Mouse (Mus musculus) hindbrain, embryonic 11.5 days (tissue): ENCODE measurements at regions not wholly inside any gene's neighbourhood (a gene's known extent, or its start where the extent isn't known, plus 50 kb on each side); places are given as distances from the start of the nearest gene placed in this dataset.

Experiments used
- ATAC-seq: fragments of 200-750 bp; cut with Nextera tagmentation; 2 replicates; pipeline ENCODE4 v1.8.0; 2017; ENCODE audit warnings: mild to moderate bottlenecking, moderate TSS enrichment, moderate library complexity; ENCODE audit not compliant: low FRiP score
- DNase-seq: peaks from one replicate; pipeline ENCODE4 v3.0.0-alpha.2; 2015; ENCODE audit warnings: low spot score
- H3K27ac ChIP-seq: fragments of 300-500 bp; sonication (generic); 2 replicates; pipeline ENCODE4 v1.5.1; 2014; ENCODE audit warnings: mild to moderate bottlenecking, low read depth, low read length
- H3K27me3 ChIP-seq: fragments of 300-500 bp; sonication (generic); 2 replicates; pipeline ENCODE4 v1.6.1; 2014; ENCODE audit warnings: mild to moderate bottlenecking, low read length, moderate library complexity, mixed read lengths; ENCODE audit not compliant: control insufficient read depth, insufficient read depth
- H3K36me3 ChIP-seq: fragments of 300-500 bp; sonication (generic); 2 replicates; pipeline ENCODE4 v1.6.1; 2014; ENCODE audit warnings: mild to moderate bottlenecking, low read length, moderate library complexity, mixed read lengths; ENCODE audit not compliant: control insufficient read depth, insufficient read depth
- H3K4me1 ChIP-seq: fragments of 300-500 bp; sonication (generic); replicated peaks from 2 replicates; pipeline ENCODE4 v1.6.1; 2014; ENCODE audit warnings: low read length, mixed read lengths; ENCODE audit not compliant: control insufficient read depth, insufficient read depth
- H3K4me2 ChIP-seq: fragments of 300-500 bp; sonication (generic); replicated peaks from 2 replicates; pipeline ENCODE4 v1.6.1; 2014; ENCODE audit warnings: mild to moderate bottlenecking, low read depth, low read length
- H3K4me3 ChIP-seq: fragments of 300-500 bp; sonication (generic); 2 replicates; pipeline ENCODE4 v1.5.1; 2014; ENCODE audit warnings: low read depth, low read length
- H3K9ac ChIP-seq: fragments of 300-500 bp; sonication (generic); 2 replicates; pipeline ENCODE4 v1.6.1; 2014; ENCODE audit warnings: low read depth, low read length
- H3K9me3 ChIP-seq: fragments of 300-500 bp; sonication (generic); 2 replicates; pipeline ENCODE4 v1.6.1; 2016; ENCODE audit warnings: low read length; ENCODE audit not compliant: control insufficient read depth
- WGBS: fragments of 180-500 bp; shearing (Covaris S2); extraction: QIAGEN DNeasy Blood & Tissue Kit; methylation state at CpG from one replicate; pipeline ENCODE4 v1.1.7; 2014; 5-methylcytosine and 5-hydroxymethylcytosine counted together

GRCm38 (mm10) chr13:111183293-111183692 is 71.5 kb upstream of the Actbl2 start:
- DNase-seq (no peak), ATAC-seq (no peak)
- WGBS: 78% methylated on average over 2 of the region's 2 CpGs
- no peaks in the 10 kb centered on the region for H3K36me3 ChIP-seq
- H3K4me2 ChIP-seq: no peak overlapping the region
- no peak overlapping the region for H3K4me3 ChIP-seq
- no peak overlapping the region for H3K9ac ChIP-seq
- no peaks in the 10 kb centered on the region for H3K4me1 ChIP-seq
- no peak overlapping the region for H3K27ac ChIP-seq
- no peaks in the 10 kb centered on the region for H3K9me3 ChIP-seq
- H3K27me3 ChIP-seq: no peaks in the 10 kb centered on the region

- H3K27me3 ChIP-seq: no peaks in the 10 kb centered on the region
- DNase-seq (no peak), ATAC-seq (no peak)
- no peaks in the 10 kb centered on the region for H3K9me3 ChIP-seq
- no peak overlapping the region for H3K9ac ChIP-seq
- WGBS: 78% methylated on average over 4 of the region's 4 CpGs
- no peak overlapping the region for H3K27ac ChIP-seq
- no peaks in the 10 kb centered on the region for H3K4me1 ChIP-seq
- no peaks in the 10 kb centered on the region for H3K36me3 ChIP-seq
- no peak overlapping the region for H3K4me3 ChIP-seq
- no peak overlapping the region for H3K4me2 ChIP-seq
Measured at GRCm38 (mm10) chr13:111185799-111186198, 69.0 kb upstream of the Actbl2 start.

- ATAC-seq (no peak), DNase-seq (no peak)
- H3K9ac ChIP-seq: no peak overlapping the region
- H3K4me1 ChIP-seq: no peaks in the 10 kb centered on the region
- H3K36me3 ChIP-seq: no peaks in the 10 kb centered on the region
- no peaks in the 10 kb centered on the region for H3K27me3 ChIP-seq
- H3K9me3 ChIP-seq: no peaks in the 10 kb centered on the region
- H3K4me3 ChIP-seq: no peak overlapping the region
- H3K4me2 ChIP-seq: no peak overlapping the region
- 87% methylated on average over 2 of the region's 2 CpGs for WGBS
- H3K27ac ChIP-seq: no peak overlapping the region
Measured at GRCm38 (mm10) chr13:111186833-111187232, 68.0 kb upstream of the Actbl2 start.

- no peaks in the 10 kb centered on the region for H3K4me1 ChIP-seq
- 85% methylated on average over 2 of the region's 2 CpGs for WGBS
- DNase-seq: no peak
- no peak overlapping the region for H3K4me3 ChIP-seq
- H3K27ac ChIP-seq: no peak overlapping the region
- no peak for ATAC-seq
- H3K9ac ChIP-seq: no peak overlapping the region
- no peaks in the 10 kb centered on the region for H3K9me3 ChIP-seq
- H3K27me3 ChIP-seq: no peaks in the 10 kb centered on the region
- H3K4me2 ChIP-seq: no peak overlapping the region
- H3K36me3 ChIP-seq: no peaks in the 10 kb centered on the region
Measured at GRCm38 (mm10) chr13:111193919-111194318, 60.9 kb upstream of the Actbl2 start.

DNA sequence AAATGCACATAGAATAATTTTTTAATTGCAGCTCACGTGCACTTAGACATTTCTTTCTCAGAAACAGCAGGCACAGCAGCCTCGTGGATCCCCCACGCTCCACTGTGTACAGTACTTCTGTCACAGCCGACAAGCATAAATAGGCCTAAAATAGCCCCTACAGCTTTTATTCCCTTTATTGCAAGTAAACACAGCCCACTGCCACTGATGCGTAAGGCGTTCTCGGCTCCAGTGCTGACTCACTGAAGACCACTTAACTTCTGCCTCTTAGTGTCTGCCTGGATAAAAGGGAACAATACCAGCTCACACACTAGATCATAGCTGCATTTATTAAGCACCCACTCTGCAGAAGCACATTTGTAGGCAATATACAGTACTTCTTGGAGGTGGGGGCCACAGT is 60.5 kb upstream of the Actbl2 start:
- H3K4me1 ChIP-seq: no peaks in the 10 kb centered on the region
- H3K9ac ChIP-seq: no peak overlapping the region
- ATAC-seq (no peak), DNase-seq (no peak)
- H3K4me3 ChIP-seq: no peak overlapping the region
- H3K36me3 ChIP-seq: no peaks in the 10 kb centered on the region
- no peak overlapping the region for H3K27ac ChIP-seq
- H3K27me3 ChIP-seq: no peaks in the 10 kb centered on the region
- WGBS: 79% methylated on average over 7 of the region's 7 CpGs
- H3K4me2 ChIP-seq: no peak overlapping the region
- H3K9me3 ChIP-seq: no peaks in the 10 kb centered on the region

DNA sequence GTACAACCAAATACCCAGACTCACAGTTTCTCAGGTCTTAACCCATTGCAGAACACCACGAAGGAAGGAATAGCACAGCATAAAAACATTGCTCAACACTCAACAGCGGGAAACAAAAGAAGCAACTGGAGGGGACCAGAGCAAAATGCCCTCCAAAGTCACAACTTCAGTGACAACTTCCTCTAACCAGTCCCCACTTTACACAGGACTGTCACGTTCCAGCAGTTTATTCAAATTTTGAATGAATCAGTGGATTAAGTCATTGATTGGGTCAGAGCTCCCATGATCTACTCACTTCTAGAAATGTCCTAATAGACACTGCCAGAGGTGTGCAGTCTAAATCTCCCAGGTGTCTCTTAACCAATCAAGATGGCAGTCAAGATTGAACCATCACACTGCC is 53.3 kb upstream of the Actbl2 start:
- 83% methylated on average over 3 of the region's 3 CpGs for WGBS
- H3K27ac ChIP-seq: no peak overlapping the region
- H3K4me2 ChIP-seq: no peak overlapping the region
- no peaks in the 10 kb centered on the region for H3K36me3 ChIP-seq
- H3K9ac ChIP-seq: no peak overlapping the region
- H3K27me3 ChIP-seq: no peaks in the 10 kb centered on the region
- H3K9me3 ChIP-seq: no peaks in the 10 kb centered on the region
- ATAC-seq: no peak
- no peaks in the 10 kb centered on the region for H3K4me1 ChIP-seq
- no peak overlapping the region for H3K4me3 ChIP-seq
- DNase-seq: no peak

GRCm38 (mm10) chr13:111204580-111205285 is 50.1 kb upstream of the Actbl2 start:
- Histone ChIP-seq H3K9me3 (no peaks in the 10 kb centered on the region), H3K27me3 (no peaks in the 10 kb centered on the region), H3K4me3 (no peak overlapping the region), H3K4me2 (no peak overlapping the region), H3K4me1 (no peaks in the 10 kb centered on the region), H3K36me3 (no peaks in the 10 kb centered on the region), H3K27ac (no peak overlapping the region), H3K9ac (no peak overlapping the region)
- WGBS: 78% methylated on average over 11 of the region's 11 CpGs
- ATAC-seq (no peak), DNase-seq (no peak)
